Mouse (Mus musculus): Measurements from ENCODE around the gene Fam196a.

DNA sequence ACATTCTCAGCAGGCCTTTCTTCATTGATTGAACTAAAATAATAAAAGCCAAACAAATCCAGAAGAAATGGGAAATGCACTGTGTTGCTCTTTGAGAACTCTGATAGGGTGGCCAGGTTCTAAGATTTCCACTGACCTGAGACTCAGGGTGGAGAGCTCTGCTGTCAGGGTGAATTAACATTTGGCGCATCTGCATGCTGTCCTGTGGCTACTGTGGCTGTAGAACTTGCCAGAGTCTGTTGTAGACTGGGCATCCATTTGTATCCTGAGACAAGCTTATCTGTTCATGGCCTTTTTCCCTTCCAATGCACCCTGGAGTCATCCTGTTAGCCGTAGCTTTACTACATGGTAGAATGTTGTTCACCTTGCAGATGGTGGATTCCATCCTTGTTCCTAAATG, 98.2 kb downstream of the Fam196a start:
- TF ChIP-seq POLR2A (IDR thresholded peaks at IDR 0.05; ENCODE audit: insufficient read depth, low read length) (no peak), EP300 (IDR thresholded peaks at IDR 0.05; ENCODE audit: insufficient read depth, low read depth, low read length) (no peak)
